Mouse (Mus musculus): ENCODE measurements at regions not wholly inside any gene's neighbourhood (a gene's known extent, or its start where the extent isn't known, plus 50 kb on each side); places are given as distances from the start of the nearest gene placed in this dataset.

- TF ChIP-seq POLR2A (IDR thresholded peaks at IDR 0.05; ENCODE audit: control insufficient read depth in 1 of 2, insufficient read depth in 1 of 2, low read depth in 1 of 2, low read length in 2 of 2, poor library complexity in 1 of 2) (no peak), GATA1 (IDR thresholded peaks at IDR 0.05; ENCODE audit: low read depth, low read length) (no peak), CHD1 (IDR thresholded peaks at IDR 0.05; ENCODE audit: low read depth, low read length) (no peak), CTCF (IDR thresholded peaks at IDR 0.05 in 2 of 3, conservative IDR thresholded peaks at IDR 0.05 in 1 of 3; ENCODE audit: control insufficient read depth in 1 of 3, insufficient read depth in 1 of 3, low read depth in 2 of 3, low read length in 3 of 3, poor library complexity in 1 of 3, severe bottlenecking in 1 of 3) (no peak), EP300 (IDR thresholded peaks at IDR 0.05; ENCODE audit: low read depth in 1 of 2, low read length in 2 of 2) (no peak), POLR2AphosphoS5 (IDR thresholded peaks at IDR 0.05; ENCODE audit: borderline replicate concordance, low read depth, low read length) (no peak), USF1 (IDR thresholded peaks at IDR 0.05; ENCODE audit: low read depth, low read length) (no peak), MAZ (IDR thresholded peaks at IDR 0.05; ENCODE audit: low read depth, low read length) (no peak), NELFE (IDR thresholded peaks at IDR 0.05; ENCODE audit: low read depth, low read length) (no peak), HCFC1 (IDR thresholded peaks at IDR 0.05; ENCODE audit: low read depth, low read length) (no peak), SIN3A (IDR thresholded peaks at IDR 0.05; ENCODE audit: low read length) (no peak), POLR2AphosphoS2 (IDR thresholded peaks at IDR 0.05; ENCODE audit: low read length) (no peak), SMC3 (IDR thresholded peaks at IDR 0.05; ENCODE audit: low read depth, low read length) (no peak)
These were observed 213.3 kb upstream of the Amigo2 start for GRCm38 (mm10) chr15:97460360-97460719.

All from MEL (cell line).